Mouse (Mus musculus) bone marrow macrophage, adult 2 months (primary cell): ENCODE data around the gene Egfr.

Experiments
- CTCF ChIP-seq: IDR thresholded peaks from 2 replicates; pipeline ENCODE4 v1.5.1; 2012; ENCODE audit warnings: low read depth, mild to moderate bottlenecking, low read length, moderate library complexity
- POLR2A ChIP-seq: IDR thresholded peaks from 2 replicates; pipeline ENCODE4 v1.6.1; 2012; ENCODE audit warnings: mild to moderate bottlenecking, low read depth, low read length, borderline replicate concordance

DNA sequence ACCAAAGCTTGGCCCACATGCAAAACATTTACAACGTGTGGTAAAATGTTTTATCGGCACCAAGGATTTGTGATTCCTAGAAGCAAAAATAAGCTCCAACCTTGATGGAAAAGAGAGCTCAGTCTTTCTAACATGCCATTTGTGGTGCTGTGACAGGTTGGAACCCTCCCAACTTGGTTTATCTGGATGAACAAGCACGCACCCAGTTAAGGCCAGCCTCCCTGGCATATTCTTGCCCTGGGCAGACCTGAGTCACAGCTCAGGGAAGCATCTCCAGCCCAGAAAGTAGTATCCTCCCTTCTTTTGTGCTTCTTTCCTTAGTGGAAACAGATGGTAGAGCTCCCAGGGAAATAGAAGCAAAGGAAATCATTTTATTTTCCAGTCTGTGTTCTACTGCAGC lies 58.1 kb downstream of the Egfr start:
- TF ChIP-seq CTCF (no peak), POLR2A (no peak)
